Mouse (Mus musculus): Measurements from ENCODE around the gene Eif3f.

Gene Eif3f

GRCm38 (mm10) chr7:108968201-108968600 lies 34.0 kb downstream of the Eif3f start:
- no peak for DNase-seq (ENCODE audit: low spot score)

- DNase-seq (ENCODE audit: low spot score): peak; percentile 76
These were observed 38.1 kb downstream of the Eif3f start for GRCm38 (mm10) chr7:108972273-108972672.

DNA sequence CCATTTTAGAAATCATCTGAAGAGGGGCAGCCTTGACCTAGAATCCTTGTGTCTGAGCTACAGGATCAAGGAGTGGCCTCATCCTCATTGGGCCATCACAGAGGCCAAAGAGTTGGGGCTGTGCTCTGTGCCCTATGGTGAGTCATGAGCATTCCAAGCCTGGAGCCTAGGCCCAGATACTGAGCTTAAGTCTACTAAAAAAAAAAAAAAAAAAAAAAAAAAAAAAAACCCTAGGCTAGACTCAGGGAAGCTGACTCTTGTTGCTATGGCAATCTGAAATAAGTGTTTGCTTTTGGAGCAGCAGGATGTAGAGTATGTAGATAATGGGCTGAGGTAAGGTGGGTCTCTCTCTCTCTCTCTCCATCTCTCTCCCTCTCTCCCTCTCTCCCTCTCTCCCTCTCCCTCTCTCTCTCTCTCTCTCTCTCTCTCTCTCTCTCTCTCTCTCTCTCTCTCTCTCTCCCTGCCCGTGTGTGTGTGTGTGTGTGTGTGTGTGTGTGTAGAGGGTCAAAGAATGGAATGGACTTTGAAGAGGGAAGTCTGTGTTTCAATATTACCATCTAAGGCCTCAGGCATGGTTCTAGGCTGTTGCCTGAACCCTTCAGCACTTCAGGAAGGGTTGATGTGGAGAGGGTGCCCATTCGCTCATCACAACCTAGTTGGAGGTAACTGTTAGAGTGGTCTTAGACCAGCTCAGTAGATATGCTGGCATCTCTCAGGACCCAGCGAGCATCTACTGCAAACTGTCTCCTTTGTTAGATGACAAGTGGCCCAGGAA lies 51.9 kb downstream of the Eif3f start:
- no peak for DNase-seq (ENCODE audit: low spot score)

DNA sequence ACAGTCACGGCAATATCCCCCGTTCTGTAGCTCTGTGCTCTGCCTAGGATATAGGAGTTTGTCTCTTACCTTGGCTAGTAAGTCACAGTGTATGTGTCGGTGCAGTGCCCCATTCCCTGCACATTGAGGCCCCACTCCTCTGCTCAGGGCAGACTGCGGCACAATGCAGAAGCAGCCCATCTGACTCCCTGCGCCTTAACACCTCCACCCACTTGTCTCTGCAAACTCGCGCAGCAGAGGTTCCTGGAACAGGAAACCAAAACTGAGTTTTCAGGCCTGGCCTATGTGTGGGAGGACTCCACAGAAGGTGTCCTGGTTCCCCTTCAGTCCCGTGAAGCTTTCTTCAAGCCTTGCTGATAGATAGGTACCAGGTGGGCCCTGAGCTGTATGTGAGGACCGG lies 57.0 kb downstream of the Eif3f start:
- no peak for DNase-seq (ENCODE audit: low spot score)

Measured in embryo, embryonic 10 days (tissue).